Mouse (Mus musculus) kidney, embryonic 14.5 days (tissue): Measurements from ENCODE around the gene Map3k11. TPM values are rescaled to one million over a fixed set of nuclear protein-coding genes. Genes with fewer than 3 reads are reported as not detected.

Source experiments
- ATAC-seq: fragments of 200-750 bp; cut with Nextera tagmentation; 2 replicates; pipeline ENCODE4 v1.8.0; 2017; ENCODE audit warnings: moderate number of reproducible peaks, mild to moderate bottlenecking, moderate TSS enrichment, moderate library complexity; ENCODE audit not compliant: low FRiP score, low TSS enrichment
- H3K27ac ChIP-seq: fragments of 300-500 bp; sonication (generic); 2 replicates; pipeline ENCODE4 v1.5.1; 2014; ENCODE audit warnings: low read depth, mild to moderate bottlenecking, low read length, moderate library complexity, mixed read lengths
- H3K27me3 ChIP-seq: fragments of 300-500 bp; sonication (generic); 2 replicates; pipeline ENCODE4 v1.6.1; 2014; ENCODE audit warnings: mild to moderate bottlenecking, low read length; ENCODE audit not compliant: control insufficient read depth, insufficient read depth
- H3K36me3 ChIP-seq: fragments of 300-500 bp; sonication (generic); 2 replicates; pipeline ENCODE4 v1.6.1; 2014; ENCODE audit warnings: low read length, mixed read lengths; ENCODE audit not compliant: control insufficient read depth, insufficient read depth
- H3K4me1 ChIP-seq: fragments of 300-500 bp; sonication (generic); 2 replicates; pipeline ENCODE4 v1.6.1; 2014; ENCODE audit warnings: low read length, mixed read lengths; ENCODE audit not compliant: control insufficient read depth, insufficient read depth
- H3K4me2 ChIP-seq: fragments of 300-500 bp; sonication (generic); replicated peaks from 2 replicates; pipeline ENCODE4 v1.6.1; 2014; ENCODE audit warnings: low read depth, mild to moderate bottlenecking, low read length
- H3K4me3 ChIP-seq: fragments of 300-500 bp; sonication (generic); 2 replicates; pipeline ENCODE4 v1.5.1; 2014; ENCODE audit warnings: mild to moderate bottlenecking, low read length
- H3K9ac ChIP-seq: fragments of 300-500 bp; sonication (generic); 2 replicates; pipeline ENCODE4 v1.6.1; 2014; ENCODE audit warnings: low read depth, mild to moderate bottlenecking, low read length, moderate library complexity
- H3K9me3 ChIP-seq: fragments of 300-500 bp; sonication (generic); 2 replicates; pipeline ENCODE4 v1.6.1; 2016; ENCODE audit warnings: low read length; ENCODE audit not compliant: control insufficient read depth
- WGBS: fragments of 180-500 bp; shearing (Covaris S2); extraction: QIAGEN DNeasy Blood & Tissue Kit; methylation state at CpG from one replicate; pipeline ENCODE4 v1.1.7; 2014; 5-methylcytosine and 5-hydroxymethylcytosine counted together
- microRNA-seq: library from miRNA; unstranded; fragments of <30 nt; microRNA quantifications from one replicate; pipeline ENCODE4, GENCODE M21; 2016
- polyA plus RNA-seq: library from polyadenylated mRNA; unstranded; fragments of >200 nt; fragmentation: Nextera tagmentation; extraction: Ambion mirVana; gene quantifications from 2 replicates; pipeline ENCODE4 v1.2.1, GENCODE M21; 2014

Gene Map3k11
- polyA plus RNA-seq, 1 experiment from 2014 or later = 33.6 TPM

DNA sequence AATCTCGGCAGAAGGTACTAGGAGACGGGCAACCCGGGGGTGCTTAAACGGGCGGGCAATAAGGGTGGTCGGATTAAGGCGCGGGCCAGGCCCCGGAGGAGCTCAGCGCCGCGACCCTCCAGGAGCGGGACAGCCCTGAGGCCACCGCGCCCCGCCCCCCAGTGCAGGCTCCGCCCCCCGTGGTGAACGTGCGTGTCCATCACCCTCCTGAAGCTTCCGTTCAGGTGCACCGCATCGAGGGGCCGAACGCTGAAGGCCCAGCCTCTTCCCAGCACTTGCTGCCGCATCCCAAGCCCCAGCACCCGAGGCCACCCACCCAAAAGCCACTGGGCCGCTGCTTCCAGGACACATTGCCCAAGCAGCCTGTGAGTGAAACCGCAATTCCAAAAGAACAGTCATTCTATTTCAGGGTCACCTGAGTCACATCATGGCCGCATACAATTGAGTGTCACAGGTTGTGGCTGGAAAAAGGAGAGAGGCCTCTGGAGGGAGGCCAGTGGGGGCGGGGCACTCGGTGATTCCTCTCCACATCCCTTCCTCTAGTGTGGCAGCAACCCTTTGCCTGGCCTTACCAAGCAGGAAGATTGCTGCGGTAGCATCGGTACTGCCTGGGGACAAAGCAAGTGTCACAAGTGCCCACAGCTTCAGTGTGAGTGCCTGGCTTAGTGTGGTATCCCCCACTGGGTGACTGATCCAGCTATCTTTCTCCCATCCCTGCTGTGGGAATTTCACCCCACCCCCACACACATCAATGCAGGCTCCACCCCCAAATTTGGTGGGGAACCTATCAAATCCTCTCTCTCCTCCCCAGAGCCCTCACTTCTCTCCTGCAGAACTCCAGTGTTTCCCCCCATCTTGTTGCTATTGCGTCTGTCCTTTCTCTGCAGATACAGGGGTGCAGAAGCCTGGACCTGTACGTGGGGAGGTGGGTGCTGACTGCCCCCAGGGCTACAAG lies 57.5 kb downstream of the Map3k11 start:
- H3K9me3 ChIP-seq = no peaks in the 10 kb centered on the region
- WGBS = 7% methylated on average over 36 of the region's 36 CpGs
- H3K9ac ChIP-seq = peak overlapping the region; percentile 44
- peak overlapping the region; percentile 24 for H3K4me3 ChIP-seq
- H3K27me3 ChIP-seq = peaks cover 23% of the 10 kb centered on the region
- H3K4me1 ChIP-seq = peaks cover 36% of the 10 kb centered on the region
- no peaks in the 10 kb centered on the region for H3K36me3 ChIP-seq
- ATAC-seq = no peak
- H3K27ac ChIP-seq = no peak overlapping the region
- peak overlapping the region; percentile 49 for H3K4me2 ChIP-seq

DNA sequence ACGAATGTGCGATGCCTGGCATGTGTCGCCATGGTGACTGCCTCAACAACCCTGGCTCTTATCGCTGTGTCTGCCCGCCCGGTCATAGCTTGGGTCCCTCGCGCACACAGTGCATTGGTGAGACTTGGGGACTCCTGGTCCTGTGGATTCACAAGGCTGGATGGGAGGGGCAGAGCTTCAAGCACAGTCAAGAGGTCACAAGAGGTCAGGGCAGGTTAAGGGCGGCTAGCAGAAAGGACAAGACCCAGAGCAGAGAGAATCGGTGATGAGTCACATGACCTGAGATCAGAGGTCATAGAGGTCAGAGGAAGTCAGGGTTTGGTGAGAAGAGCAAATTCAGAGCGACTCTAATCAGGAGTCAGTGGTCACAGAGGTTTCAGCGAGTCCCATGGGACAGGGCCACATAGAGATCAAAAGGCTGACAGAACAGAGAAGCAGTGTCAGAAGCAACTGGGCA lies 58.4 kb downstream of the Map3k11 start:
- no peak overlapping the region for H3K4me2 ChIP-seq
- H3K4me3 ChIP-seq = no peak overlapping the region
- 53% methylated on average over 12 of the region's 12 CpGs for WGBS
- peaks cover 35% of the 10 kb centered on the region for H3K4me1 ChIP-seq
- ATAC-seq = no peak
- H3K9me3 ChIP-seq = no peaks in the 10 kb centered on the region
- H3K27ac ChIP-seq = no peak overlapping the region
- no peak overlapping the region for H3K9ac ChIP-seq
- H3K36me3 ChIP-seq = no peaks in the 10 kb centered on the region
- H3K27me3 ChIP-seq = peaks cover 31% of the 10 kb centered on the region

- Histone ChIP-seq H3K4me1 (peaks cover 21% of the 10 kb centered on the region), H3K4me2 (no peak overlapping the region), H3K36me3 (no peaks in the 10 kb centered on the region; the same call in 1 of the 2 replicates), H3K9me3 (no peaks in the 10 kb centered on the region), H3K27me3 (peaks cover 31% of the 10 kb centered on the region), H3K4me3 (no peak overlapping the region), H3K27ac (no peak overlapping the region), H3K9ac (no peak overlapping the region)
- WGBS = 70% methylated on average over 6 of the region's 6 CpGs
- ATAC-seq = no peak
These were observed 60.9 kb downstream of the Map3k11 start for GRCm38 (mm10) chr19:5749476-5749875.

- ATAC-seq = no peak
- H3K27me3 ChIP-seq = peaks cover 34% of the 10 kb centered on the region
- WGBS = 6% methylated on average over 22 of the region's 22 CpGs
- H3K4me3 ChIP-seq = no peak overlapping the region
- H3K9me3 ChIP-seq = no peaks in the 10 kb centered on the region
- peak overlapping the region; percentile 31; the same call in 1 of the 2 replicates for H3K9ac ChIP-seq
- no peak overlapping the region for H3K27ac ChIP-seq
- no peaks in the 10 kb centered on the region; the same call in 1 of the 2 replicates for H3K36me3 ChIP-seq
- no peak overlapping the region for H3K4me2 ChIP-seq
- peaks cover 11% of the 10 kb centered on the region for H3K4me1 ChIP-seq
These were observed 62.4 kb downstream of the Map3k11 start for GRCm38 (mm10) chr19:5750951-5751350.

- H3K4me1 ChIP-seq = peaks cover 10% of the 10 kb centered on the region
- peak; percentile 32; the same call in 1 of the 2 replicates for ATAC-seq
- no peaks in the 10 kb centered on the region; the same call in 1 of the 2 replicates for H3K36me3 ChIP-seq
- peak overlapping the region; percentile 32; the same call in 1 of the 2 replicates for H3K9ac ChIP-seq
- no peaks in the 10 kb centered on the region for H3K9me3 ChIP-seq
- peak overlapping the region; percentile 1; the same call in 1 of the 2 replicates for H3K4me2 ChIP-seq
- H3K4me3 ChIP-seq = no peak overlapping the region
- 12% methylated on average over 20 of the region's 20 CpGs for WGBS
- H3K27me3 ChIP-seq = peaks cover 36% of the 10 kb centered on the region
- H3K27ac ChIP-seq = no peak overlapping the region
These were observed 63.2 kb downstream of the Map3k11 start for GRCm38 (mm10) chr19:5751742-5752141.

Small RNA genes lying within 50 kb of the gene (microRNA-seq; reads per million reads assigned to microRNA genes)
- gene Mir6987 = not detected

Other genes with a start within 250 kb of the Map3k11 start
- not detected in 2 replicates for gene Fosl1, start 241.2 kb upstream of the Map3k11 start, polyA plus RNA-seq
- 8.5 and 11.3 TPM in 2 replicates for gene Ccdc85b, start 230.8 kb upstream of the Map3k11 start, polyA plus RNA-seq
- gene Fibp, start 228.1 kb upstream of the Map3k11 start, polyA plus RNA-seq = 122 and 125 TPM in 2 replicates
- 0.54 TPM in 2 replicates for gene Ctsw, start 220.2 kb upstream of the Map3k11 start, polyA plus RNA-seq
- gene Efemp2, start 214.8 kb upstream of the Map3k11 start, polyA plus RNA-seq = 109 and 139 TPM in 2 replicates
- 36.2 and 42.2 TPM in 2 replicates for gene Mus81, start 200.3 kb upstream of the Map3k11 start, polyA plus RNA-seq
- gene Cfl1, start 198.3 kb upstream of the Map3k11 start, polyA plus RNA-seq = 3,114 and 3,144 TPM in 2 replicates
- gene 1700020D05Rik, start 185.0 kb upstream of the Map3k11 start, polyA plus RNA-seq = 0.19 TPM in 1 of 2 replicates, not detected in the other
- gene Snx32, start 178.2 kb upstream of the Map3k11 start, polyA plus RNA-seq = 5.7 and 6.5 TPM in 2 replicates
- gene Ovol1, start 128.1 kb upstream of the Map3k11 start, polyA plus RNA-seq = 11.1 and 11.8 TPM in 2 replicates
- gene Ap5b1, start 120.7 kb upstream of the Map3k11 start, polyA plus RNA-seq = 7.6 and 9.2 TPM in 2 replicates
- 159 and 182 TPM in 2 replicates for gene Rnaseh2c, start 86.9 kb upstream of the Map3k11 start, polyA plus RNA-seq
- gene Kat5, start 78.5 kb upstream of the Map3k11 start, polyA plus RNA-seq = 31.5 and 36.0 TPM in 2 replicates
- 42.4 and 49.8 TPM in 2 replicates for gene Rela, start 51.3 kb upstream of the Map3k11 start, polyA plus RNA-seq
- 17.4 and 26.8 TPM in 2 replicates for gene Sipa1, start 25.0 kb upstream of the Map3k11 start, polyA plus RNA-seq
- 31.2 and 35.4 TPM in 2 replicates for gene Pcnx3, start 166 bp downstream of the Map3k11 start, polyA plus RNA-seq
- gene Kcnk7, start 15.6 kb downstream of the Map3k11 start, polyA plus RNA-seq = 0.39 and 0.42 TPM in 2 replicates
- 8.8 and 11.5 TPM in 2 replicates for gene Ehbp1l1, start 37.6 kb downstream of the Map3k11 start, polyA plus RNA-seq
- 92.8 and 114 TPM in 2 replicates for gene Fam89b, start 40.9 kb downstream of the Map3k11 start, polyA plus RNA-seq
- gene Ltbp3, start 52.2 kb downstream of the Map3k11 start, polyA plus RNA-seq = 14.9 and 27.1 TPM in 2 replicates
- 54.7 and 73.5 TPM in 2 replicates for gene Scyl1, start 82.7 kb downstream of the Map3k11 start, polyA plus RNA-seq
- gene Frmd8, start 186.5 kb downstream of the Map3k11 start, polyA plus RNA-seq = 17.4 and 26.5 TPM in 2 replicates
- 3.3 and 3.5 TPM in 2 replicates for gene Slc25a45, start 189.1 kb downstream of the Map3k11 start, polyA plus RNA-seq
- 2.9 and 4.0 TPM in 2 replicates for gene Tigd3, start 205.4 kb downstream of the Map3k11 start, polyA plus RNA-seq
- gene Dpf2, start 224.3 kb downstream of the Map3k11 start, polyA plus RNA-seq = 132 and 167 TPM in 2 replicates
- 10.5 and 10.8 TPM in 2 replicates for gene Cdc42ep2, start 236.1 kb downstream of the Map3k11 start, polyA plus RNA-seq